Mouse (Mus musculus): ENCODE measurements around the gene Myh3.

DNA sequence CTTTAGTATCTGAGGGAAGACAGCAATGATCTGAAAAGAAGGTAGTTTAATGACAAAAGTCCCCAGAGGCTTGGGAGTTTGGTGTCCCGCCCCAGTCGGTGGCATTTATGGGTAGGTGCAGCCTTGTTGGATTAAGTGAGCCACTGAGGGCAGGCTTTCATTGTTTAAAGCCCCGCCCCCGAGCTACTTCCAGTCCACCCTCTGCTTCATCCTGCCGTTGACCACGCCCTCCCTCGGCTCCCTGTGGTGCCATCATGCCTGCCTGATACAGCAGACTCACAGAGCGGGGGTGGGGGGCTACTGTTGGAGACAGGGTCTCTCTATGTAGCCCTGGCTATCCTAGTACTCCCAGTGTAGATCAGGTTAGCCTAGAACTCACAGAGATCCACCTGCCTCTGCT, 35.1 kb upstream of the Myh3 start:
- no peak for TF ChIP-seq CTCF (IDR thresholded peaks at IDR 0.05; ENCODE audit: borderline replicate concordance, insufficient read depth, low read depth, low read length)
- TF ChIP-seq POLR2A (IDR thresholded peaks at IDR 0.05; ENCODE audit: borderline replicate concordance, insufficient read depth, low read length), result no peak

Measured in cerebellum, adult 2 months (tissue).